Mouse (Mus musculus): Measurements from ENCODE around the gene Arhgdia. TPM values are rescaled to one million over a fixed set of nuclear protein-coding genes. Genes with fewer than 3 reads are reported as not detected.

Arhgdia gene
- total and polyA plus RNA-seq, 3 experiments: 172 to 958 (median 417) TPM

DNA sequence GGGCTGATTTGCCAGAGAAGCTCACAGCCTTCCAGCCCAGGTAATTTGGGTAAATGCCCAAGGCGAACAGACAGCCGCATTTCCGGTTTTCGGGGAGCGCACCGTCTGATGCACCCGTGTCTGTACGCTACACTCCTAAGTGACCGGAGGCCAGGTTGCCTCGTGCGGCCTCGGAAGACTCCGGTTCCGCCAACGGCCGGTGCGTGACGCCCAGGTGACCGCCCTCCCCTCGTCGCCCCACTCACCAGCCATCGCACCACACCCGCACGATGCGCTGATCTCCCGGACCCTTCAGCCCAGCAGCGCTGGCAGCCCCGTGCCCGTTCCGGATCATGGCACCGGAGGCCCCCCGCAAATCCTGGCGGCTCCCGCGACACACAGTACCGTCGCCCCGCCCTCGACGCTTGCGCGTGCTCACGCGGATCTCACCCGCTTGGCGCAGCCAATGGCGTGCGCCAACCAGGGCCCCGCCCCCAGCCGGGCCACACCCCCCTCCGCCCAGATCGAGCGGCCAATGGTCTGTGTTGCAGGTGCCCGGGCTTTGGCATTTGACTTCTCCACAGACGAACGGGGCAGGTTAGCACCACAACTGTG lies 36.2 kb upstream of the Arhgdia start, which contains the start of gene Pcyt2 (continued):
- peak; percentile 17; the same call in 1 of the 2 replicates for TF ChIP-seq UBTF (IDR thresholded peaks at IDR 0.05; ENCODE audit: low read depth, low read length)
- TF ChIP-seq MXI1 (IDR thresholded peaks at IDR 0.05; ENCODE audit: low read depth, low read length): peak; percentile 87
- peak; percentile 57 for TF ChIP-seq MEF2A (IDR thresholded peaks at IDR 0.05; ENCODE audit: borderline replicate concordance, low read depth, low read length)
- peak; percentile 92 for TF ChIP-seq BHLHE40 (IDR thresholded peaks at IDR 0.05; ENCODE audit: low read depth, low read length)
- no peak for TF ChIP-seq ZC3H11A (IDR thresholded peaks at IDR 0.05; ENCODE audit: low read depth, low read length)
- TF ChIP-seq EP300 (IDR thresholded peaks at IDR 0.05; ENCODE audit: low read length): no peak
- TF ChIP-seq GABPA (IDR thresholded peaks at IDR 0.05; ENCODE audit: insufficient replicate concordance, low read depth, low read length): no peak
- TF ChIP-seq ELF1 (IDR thresholded peaks at IDR 0.05; ENCODE audit: low read depth, low read length): peak; percentile 49
- peak; percentile 95 for TF ChIP-seq NELFE (IDR thresholded peaks at IDR 0.05; ENCODE audit: low read depth, low read length)
- no peak for TF ChIP-seq RAD21 (IDR thresholded peaks at IDR 0.05; ENCODE audit: low read depth, low read length)
- TF ChIP-seq SIN3A (IDR thresholded peaks at IDR 0.05; ENCODE audit: low read length): peak; percentile 92
- TF ChIP-seq RCOR1 (conservative IDR thresholded peaks at IDR 0.05; ENCODE audit: low read depth, low read length): no peak; the same call in 1 of the 2 replicates
- peak; percentile 52; the same call in 1 of the 2 replicates for TF ChIP-seq TBP (conservative IDR thresholded peaks at IDR 0.05; ENCODE audit: low read depth, low read length)

DNA sequence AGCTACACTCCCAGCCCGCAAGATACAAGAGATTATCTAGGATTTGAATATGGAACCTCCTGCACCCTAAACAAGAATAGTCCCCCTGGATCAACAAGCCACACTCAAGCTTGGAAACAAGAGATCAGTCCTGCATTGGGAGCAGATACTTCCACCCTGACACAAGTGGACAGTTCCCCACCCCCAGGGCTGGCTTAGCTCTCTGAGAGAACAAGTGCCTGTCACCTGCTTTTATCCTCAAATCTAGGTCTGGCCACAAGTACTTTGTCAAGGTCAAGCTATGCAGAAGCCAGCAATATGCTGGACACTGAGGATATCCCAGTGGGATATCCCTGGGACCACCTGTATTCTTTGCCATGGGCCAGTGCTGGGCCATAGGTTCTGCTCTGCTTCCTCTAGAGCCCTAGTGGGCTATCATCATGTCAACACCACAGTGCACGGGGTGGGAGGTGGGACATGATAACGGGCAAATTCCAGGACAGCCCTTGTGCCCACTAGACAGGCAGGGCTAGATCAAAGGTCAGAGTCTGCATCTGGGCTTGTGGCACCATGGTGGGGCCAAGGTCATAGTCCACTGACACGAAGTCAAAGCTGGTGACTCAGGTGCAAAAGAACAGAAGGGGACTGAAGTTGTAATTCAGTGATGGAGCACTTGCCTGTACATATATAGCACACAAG lies 35.3 kb upstream of the Arhgdia start:
- dilution Hi-C loops (cut with MboI; ENCODE audit: extremely low pct_ligation_motif_present, extremely low pct_unique_long_range_greater_than_20kb, low sequenced_read_pairs): no loop called here
- Histone ChIP-seq H3K27me3 (replicated peaks) (no peaks in the 10 kb centered on the region), H3K9me3 (replicated peaks; ENCODE audit: low read length) (no peaks in the 10 kb centered on the region), H3K79me2 (replicated peaks; ENCODE audit: control insufficient read depth, extremely low read depth, insufficient read depth, poor library complexity, severe bottlenecking) (peaks cover 22% of the 10 kb centered on the region), H3K4me3 (replicated peaks in 1 of 3; ENCODE audit: low read depth in 2 of 3, low read length in 2 of 3, poor library complexity in 1 of 3) (peak overlapping the region; percentile 75 to 87 (median 79)), H3K27ac (ENCODE audit: insufficient read depth, low read depth) (0 out of 2 replicates have a peak overlapping the region, but pooled peaks have one; percentile 59), H3K4me2 (ENCODE audit: insufficient read depth, low read depth, poor library complexity, severe bottlenecking) (peak overlapping the region; percentile 63), H3K36me3 (replicated peaks in 1 of 2; ENCODE audit: control insufficient read depth in 1 of 2, insufficient read depth in 1 of 2, low read length in 1 of 2) (peaks cover 64 to 80% of the 10 kb centered on the region in 2 experiments), H3K9ac (ENCODE audit: insufficient read depth, low read depth) (peak overlapping the region; percentile 73), H3K4me1 (ENCODE audit: control insufficient read depth in 1 of 2, insufficient read depth in 2 of 2) (peaks cover 8 to 36% of the 10 kb centered on the region in 2 experiments)
- TF ChIP-seq MXI1 (IDR thresholded peaks at IDR 0.05; ENCODE audit: low read depth, low read length): no peak
- TF ChIP-seq POLR2AphosphoS2 (IDR thresholded peaks at IDR 0.05; ENCODE audit: low read depth, low read length): no peak
- TF ChIP-seq NRF1 (IDR thresholded peaks at IDR 0.05; ENCODE audit: low read depth, low read length): no peak
- no peak for TF ChIP-seq BHLHE40 (IDR thresholded peaks at IDR 0.05; ENCODE audit: low read depth, low read length)
- TF ChIP-seq ZC3H11A (IDR thresholded peaks at IDR 0.05; ENCODE audit: low read depth, low read length): no peak
- TF ChIP-seq SMC3 (IDR thresholded peaks at IDR 0.05; ENCODE audit: low read depth, low read length): no peak
- TF ChIP-seq RCOR1 (conservative IDR thresholded peaks at IDR 0.05; ENCODE audit: low read depth, low read length): no peak
- no peak for TF ChIP-seq KAT2A (IDR thresholded peaks at IDR 0.05; ENCODE audit: insufficient replicate concordance, low read length)
- no peak for TF ChIP-seq POLR2A (IDR thresholded peaks at IDR 0.05; ENCODE audit: low read depth, low read length)
- TF ChIP-seq CTCF (conservative IDR thresholded peaks at IDR 0.05 in 1 of 2, IDR thresholded peaks at IDR 0.05 in 1 of 2; ENCODE audit: low read depth in 2 of 2, low read length in 2 of 2): no peak
- TF ChIP-seq TBP (conservative IDR thresholded peaks at IDR 0.05; ENCODE audit: low read depth, low read length): no peak
- no peak; the same call in 1 of the 2 replicates for TF ChIP-seq MYC (IDR thresholded peaks at IDR 0.05; ENCODE audit: low read depth, low read length)
- no peak for TF ChIP-seq USF1 (IDR thresholded peaks at IDR 0.05; ENCODE audit: low read depth, low read length)
- TF ChIP-seq MAX (IDR thresholded peaks at IDR 0.05; ENCODE audit: low read length): no peak
- TF ChIP-seq UBTF (IDR thresholded peaks at IDR 0.05; ENCODE audit: low read depth, low read length): no peak
- TF ChIP-seq JUND (conservative IDR thresholded peaks at IDR 0.05; ENCODE audit: low read depth, low read length): no peak
- TF ChIP-seq ELF1 (IDR thresholded peaks at IDR 0.05; ENCODE audit: low read depth, low read length): no peak
- TF ChIP-seq MAZ (IDR thresholded peaks at IDR 0.05; ENCODE audit: low read depth, low read length): no peak
- no peak for TF ChIP-seq USF2 (conservative IDR thresholded peaks at IDR 0.05; ENCODE audit: low read depth, low read length)
- DNase-seq (ENCODE audit: extremely low read depth): no peak
- in situ Hi-C loops (cut with MboI; ENCODE audit: low pct_ligation_motif_present, low pct_unique_long_range_greater_than_20kb, low sequenced_read_pairs): no loop called here
